Mouse (Mus musculus): Measurements from ENCODE around the gene Aig1. TPM values are rescaled to one million over a fixed set of nuclear protein-coding genes. Genes with fewer than 3 reads are reported as not detected.

The Aig1 gene
- polyA plus RNA-seq, 1 experiment from 2014 or later, result 37.5 TPM

DNA sequence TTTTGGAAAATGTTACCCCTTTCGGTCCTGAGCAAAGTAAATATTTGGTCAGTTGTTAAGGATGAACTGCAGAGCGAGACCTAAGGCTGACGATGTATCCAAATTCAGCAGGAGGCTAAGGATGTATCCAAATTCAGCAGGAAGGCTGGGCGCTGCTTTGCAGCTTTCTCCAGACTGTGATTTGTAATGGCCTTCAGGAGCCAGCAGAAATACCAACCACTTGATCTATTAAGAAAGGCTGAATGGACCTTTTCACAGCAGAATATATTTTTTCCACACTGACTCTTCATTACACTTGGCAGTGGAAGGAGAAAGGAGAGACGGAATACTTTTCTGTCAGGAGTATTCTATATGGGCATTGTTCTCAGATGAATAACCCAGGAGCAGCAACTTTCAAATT, 115.0 kb downstream of the Aig1 start:
- no peak overlapping the region for H3K4me2 ChIP-seq (replicated peaks; ENCODE audit: low read depth, low read length)
- no peak for DNase-seq (ENCODE audit: low spot score)
- no peaks in the 10 kb centered on the region for H3K27me3 ChIP-seq (ENCODE audit: control insufficient read depth, insufficient read depth, low read length)
- no peak for ATAC-seq (ENCODE audit: low FRiP score)
- no peak overlapping the region for H3K4me3 ChIP-seq (ENCODE audit: low read depth, low read length)
- H3K9me3 ChIP-seq (ENCODE audit: control insufficient read depth, low read length), result no peaks in the 10 kb centered on the region
- H3K36me3 ChIP-seq (ENCODE audit: control insufficient read depth, insufficient read depth, low read length), result no peaks in the 10 kb centered on the region
- H3K4me1 ChIP-seq (replicated peaks; ENCODE audit: control insufficient read depth, insufficient read depth, low read length), result no peaks in the 10 kb centered on the region
- WGBS, result 67% methylated on average over 5 of the region's 5 CpGs
- no peak overlapping the region for H3K9ac ChIP-seq (ENCODE audit: low read depth, low read length)
- no peak overlapping the region for H3K27ac ChIP-seq (ENCODE audit: low read depth, low read length)

DNA sequence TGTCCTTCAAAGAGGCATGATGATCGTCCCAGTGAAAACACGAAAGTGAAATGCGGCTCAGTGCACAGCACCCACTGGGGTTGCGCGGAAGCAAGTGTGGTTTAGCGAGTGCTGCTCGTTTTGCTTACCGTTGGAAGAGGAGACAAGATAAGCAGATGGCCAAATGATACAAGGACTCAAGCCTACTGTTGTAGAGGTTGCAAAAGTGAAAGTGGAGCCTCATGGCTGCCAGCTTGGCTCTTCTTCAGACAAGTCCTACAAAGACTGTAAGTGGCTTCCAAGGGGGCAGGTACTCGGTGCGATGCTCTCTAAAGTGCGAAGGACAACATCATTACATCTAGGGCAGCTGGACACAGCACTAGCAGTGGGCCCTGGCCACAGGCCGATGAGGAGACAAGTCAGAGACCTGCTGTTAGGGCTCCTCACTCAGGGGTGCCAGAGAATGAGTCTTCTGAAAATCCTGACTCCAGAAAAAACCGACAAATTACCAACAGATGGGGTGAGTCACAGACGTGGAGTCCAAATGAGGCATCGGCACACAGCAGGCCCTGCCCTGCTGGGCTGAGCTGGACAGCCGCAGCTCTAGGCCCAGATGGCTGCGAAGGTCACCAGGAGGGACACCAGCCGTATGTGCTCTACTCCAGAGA, 129.2 kb downstream of the Aig1 start:
- no peak overlapping the region for H3K27ac ChIP-seq (ENCODE audit: low read depth, low read length)
- ATAC-seq (ENCODE audit: low FRiP score), result no peak
- H3K4me3 ChIP-seq (ENCODE audit: low read depth, low read length), result no peak overlapping the region
- DNase-seq (ENCODE audit: low spot score), result no peak
- no peaks in the 10 kb centered on the region for H3K9me3 ChIP-seq (ENCODE audit: control insufficient read depth, low read length)
- H3K9ac ChIP-seq (ENCODE audit: low read depth, low read length), result no peak overlapping the region
- WGBS, result 83% methylated on average over 18 of the region's 18 CpGs
- H3K36me3 ChIP-seq (ENCODE audit: control insufficient read depth, insufficient read depth, low read length), result no peaks in the 10 kb centered on the region
- H3K4me1 ChIP-seq (replicated peaks; ENCODE audit: control insufficient read depth, insufficient read depth, low read length), result no peaks in the 10 kb centered on the region
- H3K27me3 ChIP-seq (ENCODE audit: control insufficient read depth, insufficient read depth, low read length), result no peaks in the 10 kb centered on the region
- no peak overlapping the region for H3K4me2 ChIP-seq (replicated peaks; ENCODE audit: low read depth, low read length)

GRCm38 (mm10) chr10:13730039-13730748, 138.6 kb downstream of the Aig1 start:
- Histone ChIP-seq H3K4me2 (replicated peaks; ENCODE audit: low read depth, low read length) (no peak overlapping the region), H3K36me3 (ENCODE audit: control insufficient read depth, insufficient read depth, low read length) (no peaks in the 10 kb centered on the region), H3K27ac (ENCODE audit: low read depth, low read length) (no peak overlapping the region), H3K9ac (ENCODE audit: low read depth, low read length) (no peak overlapping the region), H3K27me3 (ENCODE audit: control insufficient read depth, insufficient read depth, low read length) (no peaks in the 10 kb centered on the region), H3K9me3 (ENCODE audit: control insufficient read depth, low read length) (no peaks in the 10 kb centered on the region), H3K4me1 (replicated peaks; ENCODE audit: control insufficient read depth, insufficient read depth, low read length) (no peaks in the 10 kb centered on the region), H3K4me3 (ENCODE audit: low read depth, low read length) (no peak overlapping the region)
- WGBS, result 95% methylated on average over 4 of the region's 4 CpGs
- DNase-seq (ENCODE audit: low spot score), result no peak
- no peak for ATAC-seq (ENCODE audit: low FRiP score)

GRCm38 (mm10) chr10:13727676-13728075, 141.1 kb downstream of the Aig1 start:
- ATAC-seq (ENCODE audit: low FRiP score) (no peak), DNase-seq (ENCODE audit: low spot score) (no peak)
- Histone ChIP-seq H3K27me3 (ENCODE audit: control insufficient read depth, insufficient read depth, low read length) (no peaks in the 10 kb centered on the region), H3K36me3 (ENCODE audit: control insufficient read depth, insufficient read depth, low read length) (no peaks in the 10 kb centered on the region), H3K4me3 (ENCODE audit: low read depth, low read length) (no peak overlapping the region), H3K4me1 (replicated peaks; ENCODE audit: control insufficient read depth, insufficient read depth, low read length) (no peaks in the 10 kb centered on the region), H3K4me2 (replicated peaks; ENCODE audit: low read depth, low read length) (no peak overlapping the region), H3K27ac (ENCODE audit: low read depth, low read length) (no peak overlapping the region), H3K9ac (ENCODE audit: low read depth, low read length) (no peak overlapping the region), H3K9me3 (ENCODE audit: control insufficient read depth, low read length) (no peaks in the 10 kb centered on the region)
- WGBS, result 81% methylated on average over 6 of the region's 6 CpGs

- no peak for ATAC-seq (ENCODE audit: low FRiP score)
- Histone ChIP-seq H3K4me3 (ENCODE audit: low read depth, low read length) (no peak overlapping the region), H3K4me2 (replicated peaks; ENCODE audit: low read depth, low read length) (no peak overlapping the region), H3K4me1 (replicated peaks; ENCODE audit: control insufficient read depth, insufficient read depth, low read length) (no peaks in the 10 kb centered on the region), H3K27ac (ENCODE audit: low read depth, low read length) (no peak overlapping the region), H3K9ac (ENCODE audit: low read depth, low read length) (no peak overlapping the region), H3K9me3 (ENCODE audit: control insufficient read depth, low read length) (no peaks in the 10 kb centered on the region), H3K36me3 (ENCODE audit: control insufficient read depth, insufficient read depth, low read length) (no peaks in the 10 kb centered on the region), H3K27me3 (ENCODE audit: control insufficient read depth, insufficient read depth, low read length) (no peaks in the 10 kb centered on the region)
- no peak for DNase-seq (ENCODE audit: low spot score)
- WGBS, result 79% methylated on average over 2 of the region's 2 CpGs
These were observed 142.6 kb downstream of the Aig1 start for GRCm38 (mm10) chr10:13726206-13726605.

DNA sequence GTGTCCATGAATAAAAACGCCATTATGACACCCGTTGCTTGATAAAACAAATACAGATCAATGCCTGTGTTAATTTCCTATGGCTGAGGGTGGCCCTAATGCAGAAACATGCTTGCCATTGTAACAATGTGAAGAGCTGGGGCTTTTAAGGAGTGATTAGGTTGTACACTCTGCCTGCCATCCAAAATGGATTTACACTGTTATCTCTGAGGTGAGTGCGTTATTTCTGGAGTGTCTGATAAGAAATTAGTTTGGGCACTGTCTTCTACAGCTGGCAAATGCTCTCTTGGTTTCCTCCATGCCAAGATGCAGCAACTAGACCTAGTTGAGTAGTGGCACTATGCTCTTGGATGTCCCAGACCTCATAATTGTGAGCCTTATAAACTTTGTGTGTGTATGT, 143.5 kb downstream of the Aig1 start:
- ATAC-seq (ENCODE audit: low FRiP score), result no peak
- H3K4me1 ChIP-seq (replicated peaks; ENCODE audit: control insufficient read depth, insufficient read depth, low read length), result no peaks in the 10 kb centered on the region
- 97% methylated on average over 3 of the region's 3 CpGs for WGBS
- no peak overlapping the region for H3K4me3 ChIP-seq (ENCODE audit: low read depth, low read length)
- H3K9ac ChIP-seq (ENCODE audit: low read depth, low read length), result no peak overlapping the region
- H3K27me3 ChIP-seq (ENCODE audit: control insufficient read depth, insufficient read depth, low read length), result no peaks in the 10 kb centered on the region
- H3K9me3 ChIP-seq (ENCODE audit: control insufficient read depth, low read length), result no peaks in the 10 kb centered on the region
- no peaks in the 10 kb centered on the region for H3K36me3 ChIP-seq (ENCODE audit: control insufficient read depth, insufficient read depth, low read length)
- H3K27ac ChIP-seq (ENCODE audit: low read depth, low read length), result no peak overlapping the region
- DNase-seq (ENCODE audit: low spot score), result no peak
- no peak overlapping the region for H3K4me2 ChIP-seq (replicated peaks; ENCODE audit: low read depth, low read length)

DNA sequence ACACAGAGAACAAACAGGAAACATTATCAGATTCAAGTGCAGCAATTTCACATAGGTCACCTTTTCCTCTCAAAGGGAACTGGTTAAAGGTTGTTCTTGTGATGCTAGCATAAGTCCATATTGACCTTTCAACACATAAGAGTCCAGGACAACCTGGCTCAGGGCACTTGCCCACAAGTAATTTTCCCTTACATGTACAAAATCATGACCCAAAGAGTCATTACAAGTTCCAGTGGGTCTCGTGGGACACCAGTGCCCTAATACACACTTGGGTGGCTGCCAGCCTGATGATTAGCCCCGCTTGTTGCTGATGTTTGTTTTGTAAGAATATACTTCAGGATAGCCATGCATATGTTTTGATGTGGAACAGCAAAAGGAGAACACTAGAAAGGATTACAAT, 152.6 kb downstream of the Aig1 start:
- Histone ChIP-seq H3K27me3 (ENCODE audit: control insufficient read depth, insufficient read depth, low read length) (no peaks in the 10 kb centered on the region), H3K9ac (ENCODE audit: low read depth, low read length) (no peak overlapping the region), H3K4me1 (replicated peaks; ENCODE audit: control insufficient read depth, insufficient read depth, low read length) (no peaks in the 10 kb centered on the region; the same call in 1 of the 2 replicates), H3K9me3 (ENCODE audit: control insufficient read depth, low read length) (no peaks in the 10 kb centered on the region), H3K27ac (ENCODE audit: low read depth, low read length) (no peak overlapping the region), H3K4me3 (ENCODE audit: low read depth, low read length) (no peak overlapping the region), H3K36me3 (ENCODE audit: control insufficient read depth, insufficient read depth, low read length) (no peaks in the 10 kb centered on the region), H3K4me2 (replicated peaks; ENCODE audit: low read depth, low read length) (no peak overlapping the region)
- DNase-seq (ENCODE audit: low spot score) (no peak), ATAC-seq (ENCODE audit: low FRiP score) (no peak)
- WGBS, result 72% methylated on average over 2 of the region's 2 CpGs

GRCm38 (mm10) chr10:13715584-13715983, 153.2 kb downstream of the Aig1 start:
- Histone ChIP-seq H3K4me3 (ENCODE audit: low read depth, low read length) (no peak overlapping the region), H3K9me3 (ENCODE audit: control insufficient read depth, low read length) (no peaks in the 10 kb centered on the region), H3K27me3 (ENCODE audit: control insufficient read depth, insufficient read depth, low read length) (no peaks in the 10 kb centered on the region), H3K4me2 (replicated peaks; ENCODE audit: low read depth, low read length) (no peak overlapping the region), H3K4me1 (replicated peaks; ENCODE audit: control insufficient read depth, insufficient read depth, low read length) (no peaks in the 10 kb centered on the region; the same call in 1 of the 2 replicates), H3K9ac (ENCODE audit: low read depth, low read length) (no peak overlapping the region), H3K36me3 (ENCODE audit: control insufficient read depth, insufficient read depth, low read length) (no peaks in the 10 kb centered on the region), H3K27ac (ENCODE audit: low read depth, low read length) (no peak overlapping the region)
- WGBS, result 91% methylated on average over 6 of the region's 6 CpGs
- DNase-seq (ENCODE audit: low spot score) (no peak), ATAC-seq (ENCODE audit: low FRiP score) (no peak)

DNA sequence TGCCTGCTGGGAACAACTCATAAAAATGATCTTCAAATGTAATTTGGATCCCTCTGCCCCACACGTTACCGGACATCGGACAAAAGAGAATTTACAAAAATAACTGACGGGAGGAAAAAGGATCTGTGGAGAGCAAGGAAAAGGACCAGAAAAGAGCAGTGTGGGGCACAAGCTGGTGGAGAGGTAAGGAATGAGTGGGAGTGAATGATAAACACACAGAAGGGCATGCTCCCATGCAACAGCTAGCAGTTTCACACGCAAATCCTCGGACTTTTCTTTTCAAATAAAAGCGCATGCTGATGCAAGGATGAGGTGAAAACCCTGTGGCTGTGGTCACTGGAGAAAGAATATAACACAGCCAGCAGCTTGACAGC, 153.9 kb downstream of the Aig1 start:
- WGBS, result 50% methylated on average over 7 of the region's 7 CpGs

More for the DNA sequence above, 153.9 kb downstream of the Aig1 start:
- DNase-seq (ENCODE audit: low spot score) (no peak), ATAC-seq (ENCODE audit: low FRiP score) (peak; percentile 55)
- Histone ChIP-seq H3K4me2 (replicated peaks; ENCODE audit: low read depth, low read length) (no peak overlapping the region), H3K27ac (ENCODE audit: low read depth, low read length) (no peak overlapping the region), H3K9ac (ENCODE audit: low read depth, low read length) (no peak overlapping the region), H3K36me3 (ENCODE audit: control insufficient read depth, insufficient read depth, low read length) (no peaks in the 10 kb centered on the region), H3K27me3 (ENCODE audit: control insufficient read depth, insufficient read depth, low read length) (no peaks in the 10 kb centered on the region), H3K9me3 (ENCODE audit: control insufficient read depth, low read length) (no peaks in the 10 kb centered on the region), H3K4me3 (ENCODE audit: low read depth, low read length) (no peak overlapping the region), H3K4me1 (replicated peaks; ENCODE audit: control insufficient read depth, insufficient read depth, low read length) (no peaks in the 10 kb centered on the region; the same call in 1 of the 2 replicates)
